Mouse (Mus musculus) ovary, adult 18-20 months (tissue): ENCODE results near the gene Rasip1.
"Not testable (repeated sequence)": the region's sequence is repeated elsewhere in the genome, so short reads cannot be mapped to it uniquely, and the experiment has no call there.

Experiments
- DNase-seq: peaks from one replicate; pipeline ENCODE4 v3.0.0; 2022; ENCODE audit warnings: low spot score, mixed read lengths

The Rasip1 gene

DNA sequence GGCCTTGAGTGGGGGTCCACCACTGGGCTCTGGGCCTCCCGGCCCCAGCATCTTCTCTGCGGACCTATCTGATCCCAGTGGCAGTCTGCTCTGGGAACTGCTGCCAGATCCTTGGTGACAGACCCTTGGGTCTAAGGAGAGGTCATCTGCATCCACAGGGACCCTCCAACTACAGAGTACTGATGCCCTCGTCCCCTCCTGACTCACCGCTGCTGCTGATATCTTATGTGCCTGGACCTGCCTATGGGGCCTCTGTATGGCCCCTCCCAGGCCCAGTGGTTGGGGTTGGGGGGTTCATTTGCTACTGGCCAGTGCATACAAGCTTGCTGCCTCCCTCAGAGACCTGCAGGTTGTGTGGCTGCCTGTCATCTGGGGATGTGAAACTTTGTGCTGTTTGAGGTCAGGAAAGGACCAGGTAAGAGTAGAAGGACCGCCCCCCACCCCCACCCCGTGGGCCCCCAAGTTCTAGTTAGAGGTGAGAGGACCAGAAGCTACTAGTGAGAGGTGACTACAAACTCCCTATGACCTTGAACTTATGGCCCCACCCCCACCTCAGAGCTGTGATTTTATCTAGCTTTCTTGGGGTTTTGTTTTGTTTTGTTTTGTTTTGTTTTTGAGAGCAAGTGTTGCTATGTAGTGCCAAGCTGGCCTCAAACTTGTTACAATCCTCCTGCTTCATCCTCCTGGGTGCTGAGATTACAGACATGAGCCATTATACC is 17.7 kb downstream of the Rasip1 start:
- no peak for DNase-seq

DNA sequence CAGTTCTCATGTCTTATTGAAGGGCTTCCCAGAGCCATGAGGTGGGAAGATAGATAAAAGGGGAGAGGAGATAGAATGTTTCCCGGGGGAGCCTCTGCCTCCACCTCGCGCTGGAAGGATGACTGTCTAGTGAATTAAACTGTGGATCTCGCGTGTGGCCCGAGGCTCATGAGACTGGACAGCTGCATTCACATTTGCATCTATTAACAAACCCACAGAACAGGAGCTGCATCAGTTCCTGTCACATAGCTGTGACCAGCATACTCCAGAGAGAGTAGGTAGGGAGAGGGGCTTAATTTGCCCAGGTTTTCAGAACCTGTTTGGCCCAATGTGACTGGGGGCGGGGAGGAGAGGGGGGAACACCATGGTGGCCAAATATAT is 18.3 kb downstream of the Rasip1 start:
- DNase-seq: no peak

DNA sequence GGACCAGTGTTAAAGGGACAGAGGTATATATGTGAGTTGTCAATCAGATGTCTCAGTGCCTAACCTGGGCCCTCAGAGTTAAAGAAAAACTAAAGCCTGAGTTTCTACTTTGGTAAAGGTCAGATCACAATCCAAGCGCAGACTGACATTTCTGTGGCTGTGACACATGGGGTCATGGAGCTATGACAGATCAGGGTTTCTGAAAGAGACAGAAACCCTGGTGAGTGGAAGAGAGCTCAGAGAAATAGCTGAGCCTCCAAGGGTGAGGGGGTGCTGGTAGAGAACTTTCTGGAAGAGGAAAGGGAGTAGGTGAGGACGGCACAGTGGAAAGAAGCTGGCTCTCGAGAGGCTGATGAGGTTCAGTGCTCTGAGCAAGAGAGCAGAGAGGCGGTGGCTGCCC is 19.4 kb downstream of the Rasip1 start:
- no peak for DNase-seq

DNA sequence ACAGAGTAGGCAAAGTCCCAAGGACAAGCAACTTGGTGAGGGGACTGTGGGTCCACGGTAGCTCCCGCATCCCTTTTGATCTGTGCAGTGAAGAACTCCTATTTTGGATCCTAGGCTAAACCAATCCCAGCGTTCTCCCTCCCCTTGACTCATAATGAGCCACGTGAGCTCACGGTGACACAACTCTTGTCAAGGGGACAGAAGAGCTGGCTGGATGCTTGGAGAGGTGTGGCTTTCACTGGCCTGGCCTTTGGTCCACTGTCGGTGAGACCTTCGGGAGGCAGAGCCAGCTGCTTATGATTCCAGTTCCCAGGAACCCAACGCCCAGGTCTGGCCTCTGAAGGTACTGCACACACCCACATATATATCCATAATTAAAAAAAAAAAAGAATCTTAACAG is 22.1 kb downstream of the Rasip1 start:
- no peak for DNase-seq

DNA sequence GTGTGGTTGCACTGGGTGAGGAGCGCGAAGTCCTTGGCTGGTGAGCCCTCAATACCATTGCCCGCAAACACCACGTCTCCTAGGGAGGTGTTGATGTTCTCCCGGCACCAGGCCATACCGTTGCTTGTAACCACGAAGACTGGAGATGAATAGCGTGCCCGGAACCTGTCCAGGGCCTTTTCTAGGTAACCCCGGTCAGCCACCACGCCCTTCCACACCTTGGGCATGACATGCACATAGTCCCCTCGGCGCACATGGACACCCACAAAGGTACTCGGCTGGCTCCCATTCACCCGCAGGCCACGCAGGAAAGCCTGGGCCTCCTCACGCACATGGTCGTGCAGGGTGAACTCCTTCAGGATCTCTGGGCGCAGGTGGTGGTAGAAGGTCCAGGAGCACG is 23.2 kb downstream of the Rasip1 start:
- not testable (repeated sequence) for DNase-seq

DNA sequence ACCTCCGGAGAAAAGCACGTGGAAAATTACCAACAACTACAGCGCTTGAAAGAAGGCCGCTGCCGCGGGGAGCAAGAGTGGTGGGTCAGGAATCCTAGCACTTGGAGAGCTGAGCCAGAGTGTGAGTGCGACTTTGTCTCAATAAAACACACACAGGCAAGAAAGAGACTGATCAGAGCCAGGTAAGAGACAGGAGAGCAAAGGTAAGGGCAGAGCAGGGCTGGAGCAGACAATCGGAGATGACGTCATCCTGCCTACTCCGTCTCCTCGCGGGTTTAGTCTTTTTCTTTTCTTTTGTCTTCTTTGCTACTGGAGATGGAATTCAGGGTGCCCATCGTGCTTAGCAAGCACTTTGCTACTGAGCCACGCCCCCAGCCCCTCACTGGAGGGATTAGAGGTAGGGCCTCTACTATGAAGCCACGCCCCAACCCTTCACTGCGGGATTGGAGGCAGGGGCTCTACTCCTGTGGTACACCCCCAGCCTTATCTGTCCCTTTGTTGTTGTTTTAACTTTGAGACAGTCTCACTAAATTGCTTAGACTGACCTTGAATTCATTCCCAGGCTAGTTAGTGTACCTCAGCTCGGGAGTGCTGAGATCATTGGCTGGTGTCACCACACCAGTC is 27.2 kb downstream of the Rasip1 start:
- no peak for DNase-seq

DNA sequence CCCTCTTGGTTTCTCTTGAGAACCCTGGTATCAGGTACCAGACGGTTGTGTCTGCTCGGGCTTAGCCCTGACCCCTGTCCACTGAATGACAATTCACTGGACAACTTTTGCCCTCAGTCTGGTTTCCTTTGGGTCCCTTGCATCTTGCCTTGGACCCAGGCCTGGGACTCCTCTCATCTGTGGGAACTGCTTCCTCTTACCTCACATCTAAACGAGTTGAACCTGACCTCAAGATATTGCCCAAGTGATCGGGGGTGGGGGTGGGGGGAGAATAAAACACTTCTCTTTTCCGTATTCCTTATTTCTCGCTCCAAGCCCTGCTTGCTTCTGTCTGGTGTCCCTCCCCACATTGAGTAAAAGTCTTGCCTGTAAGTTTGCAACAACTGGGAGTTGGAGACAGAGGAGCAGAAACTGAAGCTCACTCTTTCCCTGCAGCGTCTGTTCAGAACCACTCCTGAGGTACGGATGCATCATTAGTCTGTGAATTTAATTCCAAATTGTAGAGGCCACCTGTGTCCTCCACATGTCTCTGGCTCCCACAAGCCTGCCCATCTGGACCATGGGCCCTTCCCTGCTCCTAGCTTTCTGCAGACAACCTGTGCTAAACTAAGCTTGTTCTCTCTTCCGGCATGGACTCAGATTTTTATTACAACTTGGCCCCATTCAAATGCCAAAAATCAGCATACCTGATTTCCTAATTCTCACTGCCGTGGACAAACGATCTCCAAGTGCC is 33.6 kb downstream of the Rasip1 start:
- DNase-seq: no peak

DNA sequence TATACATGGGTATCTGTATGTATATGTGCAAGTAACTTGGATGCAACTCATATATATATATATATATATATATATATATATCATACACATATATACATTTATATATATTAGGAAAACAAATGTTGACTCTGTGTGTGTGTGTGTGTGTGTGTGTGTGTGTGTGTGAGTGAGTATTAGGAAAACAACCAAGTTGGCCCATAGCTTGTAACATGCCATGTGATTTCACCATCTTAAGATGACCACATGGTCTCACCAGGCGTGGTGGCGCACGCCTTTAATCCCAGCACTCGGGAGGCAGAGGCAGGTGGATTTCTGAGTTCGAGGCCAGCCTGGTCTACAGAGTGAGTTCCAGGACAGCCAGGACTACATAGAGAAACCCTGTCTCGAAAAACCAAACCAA is 34.4 kb downstream of the Rasip1 start:
- not testable (repeated sequence) for DNase-seq

DNA sequence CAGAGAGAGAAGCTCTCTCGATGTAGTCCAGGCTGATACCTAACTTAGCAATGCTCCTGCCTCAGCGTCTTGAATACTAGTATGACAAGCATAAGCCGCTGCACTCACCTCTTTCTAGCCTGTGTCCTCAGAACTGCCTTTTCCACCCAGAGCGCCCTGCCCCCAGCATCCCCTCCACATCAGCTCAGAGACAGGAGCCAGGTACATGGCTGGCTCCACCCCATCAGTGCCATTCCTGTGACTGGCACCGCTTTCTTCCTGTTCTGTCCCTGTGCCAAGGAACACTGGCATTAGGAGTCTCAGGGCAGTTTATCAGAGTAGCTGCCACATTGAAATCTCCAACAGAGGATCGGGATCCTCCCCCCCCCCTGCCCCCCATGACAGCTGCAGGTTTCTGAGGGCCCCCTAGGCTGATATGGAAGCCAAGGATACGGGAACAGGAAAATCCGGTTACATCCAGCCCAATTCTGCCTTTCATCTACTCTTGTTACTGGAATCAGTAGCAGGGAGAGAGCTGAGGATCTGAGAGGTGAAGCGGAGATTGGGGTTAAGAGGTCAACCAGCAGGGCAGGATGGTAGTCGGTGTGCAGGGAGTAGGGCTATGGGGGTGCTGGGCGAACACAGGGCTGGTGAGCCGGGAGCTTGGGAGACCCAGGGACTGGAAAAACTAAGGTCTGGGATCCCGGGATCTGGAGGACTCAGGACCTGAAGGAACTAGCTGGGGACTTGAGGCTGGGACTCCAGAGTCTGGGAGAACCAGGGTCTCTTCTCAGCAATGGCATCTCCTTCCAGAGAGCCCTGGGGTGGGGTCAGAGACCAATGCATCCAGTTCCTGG is 38.2 kb downstream of the Rasip1 start:
- no peak for DNase-seq

DNA sequence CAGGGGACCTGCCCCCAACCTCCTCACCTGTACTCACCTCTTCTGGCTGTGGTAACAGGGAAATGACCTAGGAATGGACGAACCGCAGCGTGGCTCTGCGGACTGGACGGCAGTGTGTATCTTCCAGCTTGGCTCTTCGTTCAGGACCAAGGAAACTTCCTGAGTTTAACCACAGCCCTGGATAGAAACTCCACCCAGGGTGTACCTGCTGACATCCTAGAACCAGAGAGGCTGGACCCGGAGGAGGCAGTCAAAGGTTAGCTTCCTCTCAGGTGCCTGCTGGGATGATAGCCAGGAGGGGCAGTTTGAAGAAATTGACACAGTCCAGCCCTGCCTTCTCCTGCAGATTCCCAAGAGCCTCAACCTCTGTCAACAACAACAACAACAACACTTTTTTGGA is 38.9 kb downstream of the Rasip1 start, which contains the start of gene Fut2:
Gene Fut2 (minus strand): TSS at position 234 of the 400 bp plus-strand sequence.
- DNase-seq: no peak

DNA sequence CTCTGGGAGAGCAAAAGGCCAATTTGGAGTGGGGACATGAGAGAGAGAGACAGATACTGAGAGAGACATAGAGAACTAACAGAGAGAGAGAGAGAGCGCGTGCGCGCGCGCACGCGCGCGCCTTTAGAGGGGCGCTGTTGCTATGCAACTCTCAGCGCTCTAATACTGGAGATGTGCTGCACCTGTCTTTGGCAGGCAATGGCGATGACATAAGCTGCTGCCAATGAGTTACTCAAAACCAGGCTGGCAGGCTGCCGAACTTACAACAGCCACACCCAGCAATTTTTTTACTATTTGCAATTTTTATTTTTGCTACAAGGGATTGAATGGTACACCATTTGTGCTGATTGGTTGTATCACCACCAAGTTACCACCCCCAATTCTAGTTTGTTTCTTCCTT is 40.5 kb downstream of the Rasip1 start:
- no peak for DNase-seq

DNA sequence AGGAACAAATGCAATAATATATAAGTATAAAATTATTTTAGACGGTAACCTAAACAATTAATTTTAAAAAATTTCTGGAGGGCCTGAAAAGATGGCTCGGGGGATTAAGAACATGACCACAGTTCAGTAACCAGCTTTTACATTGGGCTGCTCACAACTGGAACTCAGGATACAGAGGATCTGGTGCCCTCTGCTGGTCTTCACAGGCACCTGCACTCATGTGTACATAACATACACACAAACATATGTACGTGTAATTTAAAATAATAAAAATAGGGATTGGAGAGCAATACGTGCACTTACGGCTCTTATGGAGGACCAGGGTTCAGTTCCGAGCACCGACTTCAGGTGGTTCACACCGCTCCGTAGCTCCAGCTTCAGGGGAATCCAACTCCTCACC is 41.6 kb downstream of the Rasip1 start:
- no peak for DNase-seq

DNA sequence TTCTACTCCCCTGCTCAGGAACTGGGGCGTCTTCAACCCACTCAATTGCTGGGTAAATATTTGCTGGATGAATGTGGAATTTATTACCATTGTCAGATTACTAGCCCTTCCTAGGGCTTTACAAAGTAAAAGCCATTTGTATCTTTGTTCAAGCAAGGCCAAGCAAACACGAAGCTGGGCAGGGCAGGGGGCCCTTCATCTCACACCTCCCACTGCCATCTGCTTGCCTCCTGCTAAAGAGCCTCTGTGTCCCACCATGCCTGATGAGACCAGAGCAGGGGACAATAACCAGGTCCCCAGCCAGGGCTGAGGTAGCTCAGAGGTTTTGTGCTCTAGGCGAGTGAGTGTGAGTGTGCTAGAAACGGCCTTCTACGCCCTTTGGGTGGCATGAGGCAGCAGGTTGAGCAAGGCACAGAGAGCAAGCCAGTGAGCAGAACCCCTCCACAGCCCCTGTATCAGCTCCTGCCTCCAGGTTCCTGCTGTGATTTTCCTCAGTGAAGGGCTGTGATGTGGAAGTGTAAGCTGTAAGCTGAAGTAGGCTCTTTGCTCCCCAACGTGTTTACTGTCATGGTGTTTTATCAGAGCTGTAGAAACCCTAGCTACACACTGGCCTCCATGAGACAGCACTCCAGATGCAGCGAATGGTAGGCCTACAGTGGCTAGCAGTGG is 50.5 kb downstream of the Rasip1 start:
- no peak for DNase-seq

DNA sequence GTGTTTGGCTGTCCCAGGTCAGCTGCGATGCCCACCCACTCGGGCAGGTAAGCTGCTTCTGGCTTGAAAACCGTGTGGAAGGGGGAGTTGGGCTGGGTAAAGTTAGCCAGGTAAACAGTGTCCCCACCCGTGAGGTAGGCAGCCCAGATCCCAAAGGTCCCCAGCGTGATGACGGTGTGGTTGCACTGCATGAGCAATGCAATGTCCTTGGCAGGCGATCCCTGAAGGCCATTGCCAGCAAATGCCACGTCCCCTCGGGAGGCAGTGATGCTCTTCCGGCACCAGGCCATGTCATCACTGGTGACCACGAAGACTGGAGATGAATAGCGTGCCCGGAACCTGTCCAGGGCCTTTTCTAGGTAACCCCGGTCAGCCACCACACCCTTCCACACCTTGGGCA is 51.2 kb downstream of the Rasip1 start:
- DNase-seq: no peak

DNA sequence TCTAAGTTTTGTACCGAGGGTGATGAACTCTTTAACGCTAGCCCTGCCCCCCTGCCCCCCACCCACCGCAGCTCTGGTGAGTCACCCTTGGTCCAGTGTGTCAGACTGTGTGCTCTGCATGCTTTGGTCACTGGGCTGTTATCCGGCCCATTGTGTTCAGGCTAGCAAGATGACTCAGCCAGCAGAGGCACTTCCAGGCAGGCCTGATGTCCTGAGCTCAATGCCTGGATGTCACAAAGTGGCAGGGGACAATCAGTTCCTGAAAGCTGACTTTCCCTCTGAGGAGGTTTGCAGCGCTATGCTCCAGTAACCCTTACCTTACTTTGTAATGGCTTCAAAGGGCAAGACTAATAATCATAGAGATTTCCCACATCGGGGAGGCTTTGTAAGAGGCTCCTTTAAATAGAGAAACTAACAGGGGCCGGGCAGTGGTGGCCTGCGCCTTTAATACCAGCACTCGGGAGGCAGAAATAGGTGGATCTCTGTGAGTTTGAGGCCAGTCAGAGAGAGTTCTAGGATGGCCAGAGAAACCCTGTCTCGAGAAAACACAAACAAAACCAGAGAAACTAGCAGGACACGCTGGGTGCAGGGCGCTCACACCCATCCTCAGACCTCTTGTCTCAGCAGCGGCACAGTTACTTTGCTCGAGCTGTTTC is 52.8 kb downstream of the Rasip1 start:
- DNase-seq: no peak

DNA sequence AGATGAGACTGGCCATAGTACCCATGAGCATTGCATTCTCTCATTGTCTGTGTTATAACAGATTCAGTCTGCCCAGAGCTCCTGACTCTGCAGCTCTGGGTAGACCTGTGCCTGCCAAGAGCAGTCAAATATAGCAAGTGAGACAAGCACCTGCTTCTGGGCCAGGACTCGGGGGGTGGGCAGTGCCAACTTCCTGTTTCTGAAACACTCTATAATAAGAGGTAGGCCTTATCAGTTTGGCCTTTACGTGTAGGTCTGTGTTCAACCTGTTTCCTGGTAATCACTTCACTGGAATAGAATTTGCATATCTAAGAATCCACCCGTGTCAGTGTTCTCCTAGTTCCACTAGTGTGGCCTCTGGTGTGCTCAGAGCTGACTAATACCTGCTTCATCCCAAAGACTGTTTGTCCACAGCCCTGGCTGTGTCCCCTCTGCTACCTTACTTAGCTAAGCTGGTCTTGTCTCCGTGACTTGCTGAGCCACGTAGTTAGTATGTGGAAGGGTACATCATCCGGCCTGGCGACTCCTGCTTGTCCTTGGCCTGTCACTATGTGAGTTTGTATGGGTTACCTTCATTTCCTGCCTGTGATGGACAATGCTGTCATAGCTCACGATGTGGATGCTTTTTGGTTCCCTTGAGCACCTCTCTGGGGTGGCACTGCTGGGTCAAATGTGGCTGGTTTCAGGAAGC is 53.9 kb downstream of the Rasip1 start:
- no peak for DNase-seq

DNA sequence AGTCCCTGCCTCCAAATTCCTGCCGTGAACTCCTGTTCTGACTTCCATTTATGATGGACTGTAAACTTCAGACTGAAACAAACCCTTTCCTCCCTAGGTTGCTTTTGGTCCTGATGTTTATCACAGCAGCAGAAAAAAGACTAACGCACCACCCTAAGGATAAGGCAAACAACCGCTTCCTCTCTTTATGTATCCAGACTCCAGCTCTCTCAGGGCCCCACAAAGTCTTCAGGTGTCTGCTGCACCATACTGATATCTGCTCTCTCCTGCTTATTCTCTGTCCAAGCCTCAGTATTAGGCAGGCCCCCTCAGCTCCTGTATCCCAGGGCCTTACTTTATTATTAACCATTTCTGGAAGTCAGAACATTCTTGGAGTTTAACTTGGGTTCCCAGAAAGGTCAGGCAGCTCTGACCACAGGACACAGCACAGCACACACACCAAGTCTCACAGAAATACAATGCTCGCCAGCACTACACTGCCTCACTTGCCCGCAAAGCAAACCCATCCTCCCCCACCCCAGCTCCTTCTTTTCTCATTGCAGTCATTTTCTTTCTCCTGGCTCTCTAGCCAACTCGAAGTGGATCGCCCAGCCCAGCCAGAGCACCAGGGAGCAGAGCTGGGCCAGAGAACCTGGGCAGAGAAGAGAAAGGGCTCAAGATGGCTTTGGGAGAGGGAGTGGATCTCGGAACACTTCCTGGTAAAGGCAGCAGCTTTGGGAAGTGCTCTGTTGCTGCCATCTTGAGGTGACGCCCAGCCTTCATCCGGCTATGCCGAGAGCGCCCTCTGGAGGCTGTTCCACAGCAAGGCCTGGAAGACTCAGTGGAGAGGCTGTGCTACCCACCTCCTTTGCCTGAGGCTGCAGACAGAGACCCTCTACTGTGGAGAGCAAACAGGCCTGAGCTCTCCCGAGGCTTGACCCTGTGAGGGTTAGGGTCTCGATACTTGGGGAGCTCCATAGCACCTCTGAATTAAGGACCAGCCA is 55.1 kb downstream of the Rasip1 start:
- DNase-seq: peak; percentile 72

DNA sequence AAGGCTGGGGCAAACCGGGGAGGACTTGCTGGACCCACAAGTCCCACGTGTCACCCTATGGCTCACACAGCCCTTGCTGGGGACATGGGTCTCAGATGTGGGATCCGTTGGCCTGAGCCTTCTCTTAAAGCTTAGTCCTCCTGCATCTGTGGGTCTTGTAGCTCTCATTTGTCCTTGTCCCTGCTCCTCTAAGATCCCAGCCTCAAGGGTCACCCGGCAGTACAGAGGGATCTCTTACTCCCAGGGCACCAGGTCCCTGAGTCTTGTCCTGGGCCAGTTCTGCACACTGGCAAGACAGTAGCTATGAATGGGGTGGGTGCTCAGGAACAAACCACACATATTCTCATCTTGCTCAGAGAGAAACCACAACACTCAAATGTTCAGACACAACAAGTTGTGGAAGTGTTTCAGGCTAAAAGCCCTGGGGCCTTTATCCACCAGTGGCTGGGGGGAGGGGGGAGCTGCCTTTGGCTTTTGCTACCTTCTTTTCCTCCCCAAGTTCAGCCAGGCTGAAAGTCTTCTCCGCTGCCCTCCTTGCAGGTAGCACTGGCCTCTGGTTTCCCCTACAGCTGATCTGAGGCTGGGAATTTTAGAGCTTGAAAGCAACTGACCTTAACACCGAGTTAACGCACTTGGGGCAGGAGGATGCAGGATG is 56.2 kb downstream of the Rasip1 start, which contains the start of gene Ntn5:
Gene Ntn5 (plus strand): TSS at position 627 of the 655 bp plus-strand sequence.
- DNase-seq: no peak

DNA sequence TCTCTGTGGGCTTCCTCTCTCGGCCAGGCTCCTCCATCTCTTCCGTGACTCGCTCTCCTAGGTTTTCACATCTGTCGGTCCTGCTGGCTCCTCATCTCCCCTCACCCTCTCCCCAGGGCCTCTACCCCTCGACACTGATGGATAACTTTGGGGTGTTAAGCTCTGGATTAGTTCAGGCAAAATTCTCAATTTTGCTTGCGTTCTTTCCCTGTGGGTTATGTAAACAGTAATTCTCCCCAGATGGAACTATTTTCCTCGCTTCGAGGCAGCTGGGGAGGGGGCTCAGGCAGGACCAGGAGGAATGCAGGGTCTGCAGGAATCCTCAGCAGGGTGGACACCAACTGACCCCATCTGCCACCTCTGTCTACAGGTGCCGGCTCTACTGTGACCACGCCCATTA is 58.5 kb downstream of the Rasip1 start:
- DNase-seq: no peak
